Mouse (Mus musculus) stomach, embryonic 14.5 days (tissue): ENCODE results near the gene Pdk4. TPM values are rescaled to one million over a fixed set of nuclear protein-coding genes. Genes with fewer than 3 reads are reported as not detected.

ENCODE experiments used
- ATAC-seq: fragments of 200-750 bp; cut with Nextera tagmentation; 2 replicates; pipeline ENCODE4 v1.8.0; 2017; ENCODE audit warnings: low read depth, moderate TSS enrichment; ENCODE audit not compliant: insufficient number of reproducible peaks, insufficient read depth, low FRiP score
- H3K27ac ChIP-seq: fragments of 300-500 bp; sonication (generic); 2 replicates; pipeline ENCODE4 v1.5.1; 2014; ENCODE audit warnings: mild to moderate bottlenecking, low read length, moderate library complexity, mixed read lengths
- H3K27me3 ChIP-seq: fragments of 300-500 bp; sonication (generic); 2 replicates; pipeline ENCODE4 v1.6.1; 2014; ENCODE audit warnings: low read length, control low read depth, mixed read lengths; ENCODE audit not compliant: control insufficient read depth, insufficient read depth
- H3K36me3 ChIP-seq: fragments of 300-500 bp; sonication (generic); 2 replicates; pipeline ENCODE4 v1.6.1; 2014; ENCODE audit warnings: mild to moderate bottlenecking, control low read depth, low read length, moderate library complexity, mixed read lengths; ENCODE audit not compliant: control insufficient read depth, insufficient read depth
- H3K4me1 ChIP-seq: fragments of 300-500 bp; sonication (generic); 2 replicates; pipeline ENCODE4 v1.6.1; 2014; ENCODE audit warnings: low read length, control low read depth, mixed read lengths; ENCODE audit not compliant: control insufficient read depth, insufficient read depth
- H3K4me2 ChIP-seq: fragments of 300-500 bp; sonication (generic); replicated peaks from 2 replicates; pipeline ENCODE4 v1.6.1; 2014; ENCODE audit warnings: low read depth, low read length, control low read depth
- H3K4me3 ChIP-seq: fragments of 300-500 bp; sonication (generic); 2 replicates; pipeline ENCODE4 v1.5.1; 2014; ENCODE audit warnings: low read depth, low read length, control low read depth
- H3K9ac ChIP-seq: fragments of 300-500 bp; sonication (generic); replicated peaks from 2 replicates; pipeline ENCODE4 v1.6.1; 2014; ENCODE audit warnings: low read depth, mild to moderate bottlenecking, control low read depth, low read length, moderate library complexity, mixed read lengths
- H3K9me3 ChIP-seq: fragments of 300-500 bp; sonication (generic); 2 replicates; pipeline ENCODE4 v1.6.1; 2016; ENCODE audit warnings: low read depth, low read length, control low read depth; ENCODE audit not compliant: control insufficient read depth
- WGBS: fragments of 180-500 bp; shearing (Covaris S2); extraction: QIAGEN DNeasy Blood & Tissue Kit; methylation state at CpG from one replicate; pipeline ENCODE4 v1.1.7; 2014; 5-methylcytosine and 5-hydroxymethylcytosine counted together
- polyA plus RNA-seq: library from polyadenylated mRNA; unstranded; fragments of >200 nt; fragmentation: Nextera tagmentation; extraction: Ambion mirVana; gene quantifications from 2 replicates; pipeline ENCODE4 v1.2.1, GENCODE M21; 2014

Gene Pdk4
- polyA plus RNA-seq, 1 experiment from 2014 or later = 1.0 TPM

DNA sequence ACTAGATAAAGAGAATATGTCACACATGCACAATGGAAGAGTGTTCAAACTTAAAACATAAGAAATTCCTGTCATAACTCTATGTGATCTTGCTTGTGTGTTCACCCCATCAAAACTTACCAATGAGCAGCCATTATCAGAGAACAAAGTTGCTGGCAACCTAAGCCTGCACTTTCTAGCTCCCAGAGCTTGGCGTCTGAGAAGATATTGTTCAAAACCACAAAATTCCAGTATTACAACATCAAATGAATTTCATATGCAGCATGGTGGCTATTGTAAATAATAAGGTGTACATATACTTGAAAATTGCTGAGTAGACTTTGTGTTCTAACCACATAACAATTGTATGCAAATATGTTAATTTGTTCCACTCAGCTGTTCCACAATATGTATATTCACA is 6.7 kb upstream of the Pdk4 start:
- ATAC-seq = no peak
- WGBS = 79% methylated on average over 1 of the region's 1 CpGs

DNA sequence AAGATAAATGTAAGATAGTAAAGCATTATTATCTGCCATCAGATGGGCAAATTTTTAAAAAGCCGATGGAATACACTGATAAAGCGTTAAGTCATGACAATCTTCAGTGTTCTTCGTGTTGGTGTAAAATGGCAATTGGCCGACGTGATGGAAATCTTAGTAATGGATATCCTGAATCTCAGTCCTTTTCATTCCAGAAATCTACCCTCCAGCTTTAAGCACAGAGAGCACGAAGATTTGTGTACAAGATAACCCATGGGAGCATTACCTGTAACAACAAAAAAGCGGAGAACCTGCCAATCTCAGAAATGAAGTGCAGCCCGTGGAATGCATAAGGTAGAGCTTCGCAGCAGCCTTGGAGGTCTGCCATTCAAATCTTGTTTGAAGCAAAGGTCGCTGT is 5.4 kb upstream of the Pdk4 start:
- Histone ChIP-seq H3K9ac (no peak overlapping the region), H3K36me3 (no peaks in the 10 kb centered on the region), H3K4me2 (no peak overlapping the region), H3K27me3 (no peaks in the 10 kb centered on the region), H3K9me3 (no peaks in the 10 kb centered on the region), H3K27ac (no peak overlapping the region), H3K4me1 (no peaks in the 10 kb centered on the region), H3K4me3 (no peak overlapping the region)
- 84% methylated on average over 10 of the region's 10 CpGs for WGBS
- ATAC-seq = no peak

More for the DNA sequence above, 6.7 kb upstream of the Pdk4 start:
- H3K9ac ChIP-seq = no peak overlapping the region
- no peak overlapping the region for H3K4me2 ChIP-seq
- H3K36me3 ChIP-seq = no peaks in the 10 kb centered on the region
- H3K4me3 ChIP-seq = no peak overlapping the region
- H3K9me3 ChIP-seq = no peaks in the 10 kb centered on the region
- H3K27me3 ChIP-seq = no peaks in the 10 kb centered on the region
- H3K4me1 ChIP-seq = no peaks in the 10 kb centered on the region
- H3K27ac ChIP-seq = no peak overlapping the region

- Histone ChIP-seq H3K27ac (no peak overlapping the region), H3K4me1 (no peaks in the 10 kb centered on the region), H3K4me3 (no peak overlapping the region), H3K36me3 (no peaks in the 10 kb centered on the region), H3K27me3 (no peaks in the 10 kb centered on the region), H3K9me3 (no peaks in the 10 kb centered on the region), H3K9ac (no peak overlapping the region), H3K4me2 (no peak overlapping the region)
- ATAC-seq = no peak
- 80% methylated on average over 11 of the region's 11 CpGs for WGBS
Measured at GRCm38 (mm10) chr6:5498740-5499139, 2.6 kb upstream of the Pdk4 start.

DNA sequence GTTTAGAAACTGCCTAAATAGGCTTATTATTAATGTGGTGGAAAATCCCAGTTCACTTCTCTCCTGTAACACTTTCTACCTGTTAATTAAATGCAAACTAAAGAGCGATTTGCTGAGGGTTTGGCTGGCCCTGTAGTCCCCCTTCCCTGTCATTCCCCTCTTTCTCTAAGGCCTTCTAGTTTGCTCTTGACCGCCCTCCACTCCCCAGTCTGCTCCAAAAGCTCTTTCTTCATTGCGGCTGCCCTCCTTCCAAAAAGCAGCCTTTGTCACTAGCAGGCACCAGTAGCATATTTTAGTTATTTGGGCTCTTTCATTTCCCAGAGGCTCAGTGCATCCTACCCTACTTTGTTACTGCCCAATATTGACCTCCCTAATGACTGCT is 736 bp upstream of the Pdk4 start:
- H3K27me3 ChIP-seq = no peaks in the 10 kb centered on the region
- ATAC-seq = peak; percentile 15; the same call in 1 of the 2 replicates
- peak overlapping the region; percentile 99 for H3K4me2 ChIP-seq
- 40% methylated on average over 3 of the region's 3 CpGs for WGBS
- no peaks in the 10 kb centered on the region for H3K36me3 ChIP-seq
- H3K27ac ChIP-seq = no peak overlapping the region
- H3K4me1 ChIP-seq = no peaks in the 10 kb centered on the region
- no peaks in the 10 kb centered on the region for H3K9me3 ChIP-seq
- peak overlapping the region; percentile 50; the same call in 1 of the 2 replicates for H3K4me3 ChIP-seq
- H3K9ac ChIP-seq = no peak overlapping the region

DNA sequence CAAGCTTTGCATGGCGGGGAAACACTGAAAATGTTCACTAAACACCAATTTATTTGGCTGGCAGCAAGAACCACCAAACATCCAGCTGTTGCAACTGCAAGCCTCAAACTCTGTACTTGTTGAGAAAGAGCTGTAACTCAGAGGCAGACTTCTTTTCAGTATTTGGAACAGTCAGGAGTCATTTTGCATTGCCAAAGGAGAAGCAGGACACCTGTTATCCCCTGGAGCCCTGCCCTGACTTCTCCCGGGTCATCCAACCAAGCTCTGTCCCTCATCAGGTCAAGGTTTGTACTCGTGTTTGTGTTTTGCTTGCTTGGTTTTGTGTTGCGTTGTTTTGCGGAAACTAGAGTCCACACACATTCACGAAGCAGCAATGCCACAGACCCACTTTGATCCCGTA is 11.1 kb downstream of the Pdk4 start:
- Histone ChIP-seq H3K36me3 (no peaks in the 10 kb centered on the region), H3K4me1 (no peaks in the 10 kb centered on the region), H3K4me3 (no peak overlapping the region), H3K27me3 (no peaks in the 10 kb centered on the region), H3K4me2 (no peak overlapping the region), H3K9me3 (no peaks in the 10 kb centered on the region), H3K27ac (no peak overlapping the region), H3K9ac (no peak overlapping the region)
- WGBS = 90% methylated on average over 7 of the region's 7 CpGs
- no peak for ATAC-seq

DNA sequence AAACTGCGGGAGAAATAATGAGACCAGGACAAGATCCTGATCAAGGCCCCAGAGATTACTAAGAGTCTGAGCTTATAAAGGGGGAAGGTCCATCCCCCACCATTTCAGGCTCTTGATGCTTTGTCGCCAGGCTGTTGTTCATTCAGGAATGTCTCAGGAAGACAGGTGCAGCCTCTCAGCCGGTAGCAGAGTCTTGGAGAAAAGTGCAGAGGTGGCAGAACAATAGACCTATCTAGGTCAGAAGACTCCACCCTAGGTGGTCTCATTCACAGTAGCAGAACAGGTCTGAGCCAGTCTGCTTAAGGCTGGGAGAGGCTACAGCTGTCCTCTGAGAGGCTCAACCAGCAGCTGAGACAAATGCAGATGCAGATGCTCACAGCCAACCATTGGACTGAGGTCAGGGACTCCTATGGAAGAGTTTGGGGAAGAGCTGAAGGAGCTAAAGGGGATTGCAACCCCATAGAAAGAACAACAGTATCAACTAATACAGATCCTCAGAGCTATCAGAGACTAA is 13.8 kb downstream of the Pdk4 start:
- no peak for ATAC-seq
- Histone ChIP-seq H3K36me3 (no peaks in the 10 kb centered on the region), H3K4me3 (no peak overlapping the region), H3K27ac (no peak overlapping the region), H3K9me3 (no peaks in the 10 kb centered on the region), H3K9ac (no peak overlapping the region), H3K27me3 (no peaks in the 10 kb centered on the region), H3K4me2 (no peak overlapping the region), H3K4me1 (no peaks in the 10 kb centered on the region)
- WGBS = 52% methylated on average over 3 of the region's 3 CpGs

- H3K36me3 ChIP-seq = no peaks in the 10 kb centered on the region
- no peaks in the 10 kb centered on the region for H3K9me3 ChIP-seq
- H3K9ac ChIP-seq = no peak overlapping the region
- H3K27me3 ChIP-seq = no peaks in the 10 kb centered on the region
- no peak overlapping the region for H3K4me2 ChIP-seq
- WGBS = 89% methylated on average over 2 of the region's 2 CpGs
- no peaks in the 10 kb centered on the region for H3K4me1 ChIP-seq
- no peak overlapping the region for H3K27ac ChIP-seq
- H3K4me3 ChIP-seq = no peak overlapping the region
- ATAC-seq = no peak
Measured at GRCm38 (mm10) chr6:5481066-5481465, 15.0 kb downstream of the Pdk4 start.

DNA sequence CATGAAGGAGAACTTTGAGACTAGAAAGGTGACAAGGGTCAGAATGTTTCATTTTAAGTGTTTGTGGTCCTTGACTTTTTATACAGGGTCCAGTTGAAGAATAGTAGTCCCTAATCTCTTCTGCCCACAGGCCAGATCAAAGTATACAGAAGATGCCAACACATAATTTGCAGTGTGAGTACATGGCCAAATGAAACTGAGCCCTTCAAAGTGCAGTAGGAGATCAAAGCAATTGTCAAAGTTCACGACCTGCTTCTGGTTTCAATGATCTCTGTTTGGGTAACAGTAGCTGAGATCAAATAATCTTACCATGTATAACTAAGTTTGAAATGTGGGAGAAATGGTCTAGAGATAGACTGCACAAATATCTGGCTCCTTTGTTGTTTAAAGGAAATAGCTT is 22.1 kb downstream of the Pdk4 start:
- Histone ChIP-seq H3K4me3 (no peak overlapping the region), H3K27ac (no peak overlapping the region), H3K36me3 (no peaks in the 10 kb centered on the region), H3K4me1 (no peaks in the 10 kb centered on the region), H3K9ac (no peak overlapping the region), H3K4me2 (no peak overlapping the region), H3K9me3 (no peaks in the 10 kb centered on the region), H3K27me3 (no peaks in the 10 kb centered on the region)
- no peak for ATAC-seq
- 50% methylated on average over 1 of the region's 1 CpGs for WGBS

- H3K4me3 ChIP-seq = no peak overlapping the region
- WGBS = 86% methylated on average over 2 of the region's 2 CpGs
- H3K27ac ChIP-seq = no peak overlapping the region
- H3K4me1 ChIP-seq = no peaks in the 10 kb centered on the region
- no peaks in the 10 kb centered on the region for H3K27me3 ChIP-seq
- H3K4me2 ChIP-seq = no peak overlapping the region
- ATAC-seq = no peak
- no peaks in the 10 kb centered on the region for H3K9me3 ChIP-seq
- H3K9ac ChIP-seq = no peak overlapping the region
- no peaks in the 10 kb centered on the region for H3K36me3 ChIP-seq
Measured at GRCm38 (mm10) chr6:5472692-5473091, 23.4 kb downstream of the Pdk4 start.
